Mouse (Mus musculus) layer of hippocampus, postnatal 10 days (tissue): ENCODE measurements around the gene Cdkl4. TPM values are rescaled to one million over a fixed set of nuclear protein-coding genes. Genes with fewer than 3 reads are reported as not detected.
A peak's percentile ranks its signal among the peaks of the same experiment; 100 is the strongest.
"Not testable (repeated sequence)": the region's sequence is repeated elsewhere in the genome, so short reads cannot be mapped to it uniquely, and the experiment has no call there.

Experiments used
- DNase-seq, 2 experiments: peaks; one replicate each; pipeline ENCODE4 v3.0.0; 2021; ENCODE audit warnings: low spot score in 2 of 2
- total RNA-seq, 2 experiments: library from RNA; stranded (reverse); gene quantifications; 2 replicates each; pipeline ENCODE4 v1.2.3; 2021

Cdkl4 gene
- total RNA-seq, 2 experiments from 2014 or later: 14.3 to 14.6 TPM

- DNase-seq: not testable (repeated sequence)
Observed at GRCm38 (mm10) chr17:80563762-80564610, 13.6 kb downstream of the Cdkl4 start.

- DNase-seq: no peak
Observed at GRCm38 (mm10) chr17:80562792-80563191, 14.8 kb downstream of the Cdkl4 start.

- peak; percentile 76 to 84 for DNase-seq
Observed at GRCm38 (mm10) chr17:80560669-80561401, 16.8 kb downstream of the Cdkl4 start.

GRCm38 (mm10) chr17:80559745-80560144, 17.9 kb downstream of the Cdkl4 start:
- no peak for DNase-seq

GRCm38 (mm10) chr17:80559050-80559449, 18.6 kb downstream of the Cdkl4 start:
- peak; percentile 50 for DNase-seq

GRCm38 (mm10) chr17:80558583-80558982, 19.0 kb downstream of the Cdkl4 start:
- no peak for DNase-seq

- DNase-seq: no peak
Observed at GRCm38 (mm10) chr17:80557461-80557860, 20.2 kb downstream of the Cdkl4 start.

GRCm38 (mm10) chr17:80553318-80554270, 24.0 kb downstream of the Cdkl4 start:
- DNase-seq: peak; percentile 84

GRCm38 (mm10) chr17:80552653-80553052, 25.0 kb downstream of the Cdkl4 start:
- DNase-seq: no peak

GRCm38 (mm10) chr17:80550981-80551380, 26.6 kb downstream of the Cdkl4 start:
- no peak for DNase-seq

- no peak for DNase-seq
Observed at GRCm38 (mm10) chr17:80546846-80547245, 30.8 kb downstream of the Cdkl4 start.

GRCm38 (mm10) chr17:80546227-80546626, 31.4 kb downstream of the Cdkl4 start:
- DNase-seq: no peak

- no peak for DNase-seq
Observed at GRCm38 (mm10) chr17:80543646-80544045, 34.0 kb downstream of the Cdkl4 start.

- DNase-seq: no peak
Observed at GRCm38 (mm10) chr17:80537136-80537535, 40.5 kb downstream of the Cdkl4 start.

- DNase-seq: peak; percentile 14 to 34
Observed at GRCm38 (mm10) chr17:80535633-80536032, 42.0 kb downstream of the Cdkl4 start.

GRCm38 (mm10) chr17:80531351-80531750, 46.3 kb downstream of the Cdkl4 start:
- DNase-seq: not testable (repeated sequence)

GRCm38 (mm10) chr17:80523231-80523630, 54.4 kb downstream of the Cdkl4 start:
- no peak for DNase-seq

GRCm38 (mm10) chr17:80522229-80522556, 55.4 kb downstream of the Cdkl4 start:
- DNase-seq: no peak

GRCm38 (mm10) chr17:80521521-80522228, 55.9 kb downstream of the Cdkl4 start:
- no peak for DNase-seq

GRCm38 (mm10) chr17:80520537-80520936, 57.1 kb downstream of the Cdkl4 start:
- DNase-seq: no peak

- DNase-seq: no peak
Observed at GRCm38 (mm10) chr17:80518811-80519210, 58.8 kb downstream of the Cdkl4 start.
